Mouse (Mus musculus): ENCODE measurements around the gene Gtf2a2. TPM values are rescaled to one million over a fixed set of nuclear protein-coding genes. Genes with fewer than 3 reads are reported as not detected.
A peak's percentile ranks its signal among the peaks of the same experiment; 100 is the strongest.
"Not testable (repeated sequence)": the region's sequence is repeated elsewhere in the genome, so short reads cannot be mapped to it uniquely, and the experiment has no call there.

Gene Gtf2a2
- total RNA-seq, 4 experiments from 2014 or later: 57.9 to 88.5 (median 71.7) TPM

DNA sequence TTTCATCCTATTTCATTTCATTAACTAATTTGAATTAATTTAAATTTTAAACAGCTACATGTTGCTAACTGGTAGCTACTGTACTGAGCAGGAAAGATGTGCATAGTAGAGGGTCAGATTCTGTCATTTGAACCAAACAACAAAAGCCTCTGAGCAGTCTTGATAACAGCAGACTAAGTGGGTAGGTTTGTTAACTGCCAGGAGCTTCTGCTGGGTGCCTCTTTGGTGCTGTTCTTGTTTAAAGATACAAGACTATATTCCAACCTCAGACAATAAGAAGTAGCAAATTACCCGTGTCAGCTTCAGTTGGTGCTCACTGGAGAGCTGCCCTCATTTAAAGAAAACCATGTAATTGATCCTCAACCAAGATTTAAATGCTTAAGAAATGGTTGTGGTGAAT lies 9.3 kb downstream of the Gtf2a2 start:
- no peak for DNase-seq

DNA sequence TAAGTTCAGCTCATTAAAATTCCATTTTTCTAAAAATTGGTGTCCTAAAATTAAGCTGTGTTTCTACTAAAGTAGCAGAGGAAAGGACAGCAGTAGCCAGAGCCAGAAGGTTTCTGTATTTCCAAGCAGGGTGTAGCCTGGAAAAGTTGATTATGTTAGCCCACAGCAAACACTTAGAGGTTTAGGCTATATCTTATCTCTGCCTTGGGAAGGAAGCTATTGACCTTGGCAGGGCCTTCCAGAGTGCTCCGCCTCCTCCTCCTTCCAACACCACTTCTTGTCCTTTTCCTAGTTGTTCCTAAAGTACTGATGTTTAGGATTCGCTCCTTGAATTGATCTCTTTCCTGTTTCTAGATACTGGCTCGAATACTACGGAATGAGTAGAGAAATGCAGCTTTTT lies 9.7 kb downstream of the Gtf2a2 start:
- DNase-seq: no peak

DNA sequence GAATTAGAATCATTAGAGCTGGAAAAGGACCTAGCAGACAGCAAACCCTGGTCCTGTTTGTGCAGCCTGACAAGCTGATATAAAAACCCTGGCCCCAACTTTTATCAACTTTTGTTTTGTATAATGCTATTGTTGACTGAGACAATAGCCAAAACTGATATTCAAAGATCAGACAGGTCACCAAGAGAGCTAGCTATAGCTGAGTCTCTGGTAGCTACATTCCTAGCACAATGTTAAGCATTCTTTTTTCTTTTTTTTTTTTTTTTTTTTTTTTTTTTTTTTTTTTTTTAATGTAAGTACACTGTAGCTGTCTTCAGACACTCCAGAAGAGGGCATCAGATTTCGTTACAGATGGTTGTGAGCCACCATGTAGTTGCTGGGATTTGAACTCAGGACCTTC lies 11.3 kb downstream of the Gtf2a2 start:
- DNase-seq: not testable (repeated sequence)

DNA sequence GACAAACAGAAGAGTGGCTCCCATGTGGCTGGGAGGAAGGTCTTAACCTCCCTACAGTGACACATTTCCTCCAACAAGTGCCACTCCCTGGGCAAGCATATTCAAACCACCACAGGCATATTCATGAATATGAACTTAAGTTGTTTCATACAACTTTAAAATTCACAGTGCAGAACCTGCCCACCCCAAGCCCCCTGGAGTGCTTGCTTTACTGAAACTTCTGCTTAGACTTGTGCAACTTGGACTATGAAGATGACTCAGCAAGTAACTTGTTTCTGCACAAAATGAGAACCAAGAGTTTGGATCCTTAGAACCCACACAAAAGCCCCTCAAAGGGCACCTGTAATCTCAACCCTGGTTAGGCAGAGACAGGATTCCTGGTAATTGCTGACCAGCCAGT lies 12.3 kb downstream of the Gtf2a2 start:
- DNase-seq: no peak

DNA sequence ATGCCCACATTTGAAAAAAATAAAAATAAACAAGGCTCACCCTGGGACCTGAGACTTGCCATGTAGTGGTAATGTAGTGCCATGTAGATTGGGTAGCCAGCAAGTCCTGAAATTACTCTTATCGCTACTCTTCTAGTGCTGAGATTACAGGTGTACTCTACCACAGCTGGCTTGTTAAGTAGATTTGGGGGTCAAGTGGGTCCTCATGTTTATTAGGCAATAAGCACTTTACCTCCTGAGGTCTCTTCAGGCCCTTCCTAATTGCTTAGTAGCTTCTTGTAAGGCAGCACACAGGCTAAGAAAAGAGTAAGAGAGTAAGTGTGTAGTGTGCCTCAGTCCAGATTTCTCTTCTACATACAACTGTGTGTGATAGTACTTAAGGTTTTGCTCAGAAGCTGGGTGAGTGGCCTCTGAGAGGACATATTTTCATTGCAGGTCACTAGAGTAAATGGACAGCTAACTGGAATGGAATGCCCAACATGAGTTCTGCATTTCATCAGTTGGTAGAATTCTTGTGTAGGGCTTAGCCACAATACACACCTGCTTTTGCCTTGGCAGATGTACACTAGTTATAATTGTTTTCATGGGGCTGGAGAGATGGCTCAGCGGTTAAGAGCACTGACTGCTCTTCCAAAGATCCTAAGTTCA lies 13.1 kb downstream of the Gtf2a2 start:
- no peak for DNase-seq

DNA sequence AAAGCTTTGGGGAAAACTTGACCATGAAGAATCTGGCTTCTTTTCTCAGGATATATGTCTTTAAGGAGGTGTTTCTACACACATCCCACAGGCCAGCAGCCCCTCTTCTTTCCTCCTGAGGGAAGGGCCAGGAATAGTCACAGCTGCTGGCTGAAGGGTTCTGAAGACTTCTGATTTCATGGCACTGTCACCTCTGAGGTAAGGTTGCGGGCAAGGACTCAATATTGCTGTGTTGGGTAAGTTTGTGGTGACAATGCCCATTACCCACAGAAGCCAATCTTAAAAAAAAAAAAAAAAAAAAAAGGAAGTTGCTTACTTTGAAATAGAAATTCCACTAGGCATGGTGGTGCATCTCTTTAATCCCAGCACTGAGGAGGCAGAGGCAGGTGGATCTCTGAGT lies 19.8 kb downstream of the Gtf2a2 start:
- DNase-seq: no peak

DNA sequence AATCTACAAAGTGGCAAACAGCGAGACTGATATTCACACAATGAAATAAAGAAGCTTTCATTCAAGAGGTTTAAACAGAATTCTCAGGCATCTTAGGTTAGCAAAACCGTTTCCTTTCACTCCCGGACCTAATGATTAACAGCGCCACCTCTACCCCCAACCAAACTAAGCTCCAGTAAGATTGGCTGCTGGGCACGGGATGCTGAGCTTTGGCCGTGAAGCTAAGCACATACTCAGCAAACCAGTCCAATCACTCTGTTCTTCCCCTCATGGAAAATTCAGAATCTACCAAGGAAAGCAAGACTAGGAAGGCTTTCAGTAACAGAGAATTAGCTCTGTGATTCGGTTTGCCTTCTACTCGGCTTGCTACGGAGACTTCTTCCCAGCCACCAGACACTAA lies 20.7 kb downstream of the Gtf2a2 start:
- DNase-seq: no peak

DNA sequence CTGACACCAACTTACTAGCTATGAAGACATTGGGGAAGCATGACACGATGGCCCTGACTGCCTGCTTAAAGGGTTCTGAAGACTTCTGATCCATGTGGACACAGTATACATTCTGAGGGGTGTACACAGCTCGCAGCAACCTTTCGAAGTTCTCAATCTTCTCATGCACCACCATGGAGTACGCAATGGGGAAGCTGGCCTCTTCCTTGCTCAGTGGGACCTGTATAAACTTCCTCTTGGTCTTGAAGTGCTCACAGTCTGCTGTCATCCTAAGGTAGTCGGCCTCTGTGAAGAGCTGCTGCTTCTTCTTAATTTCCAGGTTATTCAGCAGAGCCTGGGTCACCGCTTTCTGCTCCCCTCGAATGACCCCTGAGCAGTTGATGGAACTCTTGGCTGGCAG lies 22.4 kb downstream of the Gtf2a2 start:
- no peak for DNase-seq

DNA sequence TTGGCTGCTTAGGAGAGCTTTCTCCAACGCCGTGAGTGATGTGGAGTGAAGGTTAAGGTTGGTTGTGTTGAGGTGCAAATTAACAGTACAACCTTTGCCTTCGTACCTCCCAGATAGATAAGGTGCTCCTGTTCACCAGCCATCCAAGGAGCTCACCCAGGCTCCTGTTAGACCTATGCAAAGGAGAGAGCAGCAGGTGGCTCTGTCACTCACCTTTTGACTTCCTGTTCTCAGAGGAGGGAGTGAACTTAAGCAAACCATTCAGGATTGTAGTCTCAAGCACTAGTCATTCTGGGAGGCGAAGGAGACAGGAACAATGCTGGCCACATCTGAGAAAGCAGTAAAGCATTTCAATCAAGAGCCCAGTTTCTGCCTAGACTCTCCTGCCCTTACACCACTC lies 24.3 kb downstream of the Gtf2a2 start:
- no peak for DNase-seq

DNA sequence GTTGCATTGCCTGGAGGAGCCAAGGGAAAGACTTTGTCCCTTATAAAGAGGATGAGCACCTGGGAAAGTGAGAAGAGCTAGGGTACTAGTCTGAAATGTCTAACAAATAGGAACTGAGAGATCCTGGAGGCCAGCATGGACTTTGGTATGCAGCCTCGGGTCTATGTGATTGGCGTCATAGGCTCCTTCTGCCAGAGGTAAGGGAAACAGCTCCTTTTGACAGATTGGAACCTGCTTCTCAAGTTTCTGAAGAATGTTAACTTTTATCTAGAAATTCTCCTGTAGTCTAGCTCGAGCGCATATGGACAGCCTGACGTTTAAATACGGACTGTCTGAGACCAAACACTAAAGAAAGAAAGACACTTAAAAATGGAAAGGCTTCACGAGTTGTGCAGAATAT lies 25.6 kb downstream of the Gtf2a2 start, which contains the start of gene Gcnt3:
Gcnt3 (minus strand) TSS at position 101 of the 400 bp plus-strand sequence.
- no peak for DNase-seq

DNA sequence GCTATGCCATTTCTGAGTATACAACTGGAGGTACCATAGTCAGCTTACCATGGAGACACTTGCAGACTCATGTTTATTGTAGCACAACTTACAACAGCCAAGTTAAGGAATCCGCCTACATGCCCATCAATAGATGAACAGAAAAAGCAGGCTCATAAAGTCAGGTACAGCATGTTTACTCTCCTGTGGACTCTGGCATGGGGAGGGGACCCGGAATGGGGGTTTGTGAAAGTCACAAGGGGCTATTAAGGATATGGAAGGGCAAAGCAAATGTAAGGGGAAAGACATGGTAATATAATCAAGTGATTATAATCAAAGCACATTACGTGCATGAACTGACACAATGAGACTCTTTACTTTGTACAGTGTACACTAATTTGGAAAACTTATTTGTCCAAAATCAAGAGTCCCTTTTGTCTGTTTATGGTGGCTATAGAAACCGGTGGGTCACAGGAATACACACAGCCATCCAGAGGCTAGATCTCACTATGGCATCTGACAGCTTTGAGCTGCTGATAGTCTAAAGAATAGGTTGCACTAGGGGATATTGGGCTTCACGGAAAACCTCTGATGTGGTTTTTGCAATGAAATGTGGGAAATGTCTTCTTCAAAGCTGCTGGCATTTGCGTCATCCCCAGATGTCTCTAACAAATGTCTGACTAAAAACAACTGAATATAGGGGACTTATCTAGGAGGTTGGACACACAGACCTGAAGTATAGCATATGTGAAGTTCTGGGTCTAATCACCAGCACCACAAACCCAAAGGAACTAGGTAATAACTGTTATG lies 27.4 kb downstream of the Gtf2a2 start:
- no peak for DNase-seq

DNA sequence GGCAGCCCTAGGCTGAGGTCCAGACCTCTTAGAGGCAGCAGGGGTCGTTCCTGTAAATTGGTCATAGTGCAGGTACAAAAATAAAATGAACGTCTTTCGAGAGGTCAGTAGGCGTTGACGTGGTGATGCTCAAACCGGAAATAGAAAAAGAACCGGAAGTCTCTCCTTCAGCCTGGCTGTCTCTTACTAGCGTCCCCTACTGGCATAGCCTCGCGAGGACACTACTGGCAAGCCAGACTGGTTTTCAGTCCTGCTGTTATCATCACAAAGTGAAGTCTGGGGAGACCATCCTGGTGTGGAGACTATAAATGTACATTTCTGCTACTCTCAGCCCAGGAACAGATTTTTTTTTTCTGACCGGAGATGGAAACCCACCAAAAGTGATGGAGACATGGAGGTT lies 28.2 kb downstream of the Gtf2a2 start:
- DNase-seq: no peak

DNA sequence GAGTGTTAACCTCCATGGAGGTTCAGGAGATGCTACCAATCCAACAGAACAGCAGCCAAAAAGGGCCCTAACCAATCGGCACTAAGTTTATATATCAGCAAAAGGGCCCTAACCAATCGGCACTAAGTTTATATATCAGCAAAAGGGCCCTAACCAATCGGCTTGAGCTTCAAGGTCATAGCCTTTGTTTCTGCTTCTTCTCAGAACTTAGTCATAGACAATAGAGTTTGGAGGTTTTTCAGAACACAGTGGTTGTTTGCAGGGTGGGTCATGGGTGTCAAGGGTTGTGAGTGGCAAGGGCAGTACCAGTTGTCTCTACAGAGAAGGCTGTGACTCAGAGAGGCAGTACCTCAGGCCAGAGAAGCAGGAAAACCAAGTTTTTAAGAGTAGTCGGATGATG lies 29.8 kb downstream of the Gtf2a2 start:
- DNase-seq: peak; percentile 25

DNA sequence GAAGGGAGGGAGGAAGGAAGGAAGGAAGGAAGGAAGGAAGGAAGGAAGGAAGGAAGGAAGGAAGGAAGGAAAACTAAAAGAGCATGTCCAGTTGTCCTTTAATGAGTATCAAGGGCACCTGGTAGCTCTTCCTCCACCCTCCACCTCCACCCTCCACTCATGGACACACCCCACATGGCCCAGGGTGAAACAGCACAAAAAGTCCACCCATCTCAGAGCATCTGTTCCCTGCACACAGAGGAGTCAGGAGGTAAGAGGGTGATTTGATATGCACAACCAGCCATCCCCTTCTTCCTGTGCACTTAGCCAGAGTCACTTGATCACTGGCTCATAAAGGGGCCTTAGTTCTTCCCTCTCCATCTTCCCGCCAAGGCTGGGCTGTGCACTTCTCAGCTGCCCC lies 30.6 kb downstream of the Gtf2a2 start:
- DNase-seq: no peak

DNA sequence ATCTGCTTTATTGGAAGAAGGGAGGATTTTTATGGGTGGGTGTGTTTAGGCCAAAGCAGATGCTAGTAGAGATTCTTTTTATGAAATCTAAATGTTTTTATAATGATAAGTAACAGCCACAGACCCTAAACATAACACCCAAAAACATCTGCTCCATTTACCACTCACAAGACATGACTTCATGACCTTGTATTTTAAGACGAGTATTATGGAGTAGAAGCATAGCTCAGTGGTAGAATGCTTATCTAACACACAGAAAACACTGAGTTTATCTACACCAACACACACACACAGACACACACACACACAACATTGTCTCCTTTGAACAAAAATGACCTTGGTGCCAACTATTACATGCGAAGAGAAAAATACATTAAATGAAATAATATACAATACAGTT lies 32.5 kb downstream of the Gtf2a2 start:
- DNase-seq: no peak

DNA sequence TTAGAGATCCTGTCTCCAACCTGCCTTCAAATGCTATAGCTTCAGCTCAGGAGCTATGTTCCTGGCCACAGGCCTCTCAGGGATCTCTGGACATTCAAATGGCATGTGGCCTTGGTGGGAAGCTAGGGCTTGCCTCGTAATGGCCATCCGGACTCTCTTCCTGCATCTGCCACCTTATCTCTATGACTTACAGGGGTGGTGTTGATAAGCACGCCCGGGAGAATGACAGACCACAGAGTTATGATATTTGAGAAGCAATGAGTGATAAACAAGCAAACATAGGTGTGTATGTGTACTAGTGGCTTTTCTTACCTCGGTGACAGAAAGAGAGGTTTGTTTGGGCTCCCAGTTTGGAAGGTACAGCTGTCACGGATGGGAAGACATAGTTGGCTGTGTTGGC lies 33.9 kb downstream of the Gtf2a2 start:
- no peak for DNase-seq

DNA sequence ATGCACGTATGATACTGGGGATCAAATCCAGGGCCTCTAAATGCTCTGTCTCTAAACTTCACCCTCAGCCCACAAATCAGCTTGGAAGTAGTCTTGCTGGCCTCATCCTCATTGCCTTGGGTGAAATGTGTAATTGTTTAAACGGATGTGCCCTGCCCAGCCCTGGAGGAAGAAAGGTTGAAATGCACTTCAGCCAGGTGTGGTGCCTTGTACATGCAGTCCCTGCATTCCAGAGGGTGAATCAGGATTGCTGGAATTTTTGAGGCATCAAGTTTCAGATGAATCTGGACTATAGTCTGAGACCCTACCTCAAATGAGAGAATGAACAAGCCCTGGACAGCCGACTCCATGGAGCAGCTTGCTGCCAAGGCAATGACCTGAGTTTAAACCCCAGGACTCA lies 35.5 kb downstream of the Gtf2a2 start:
- no peak for DNase-seq

DNA sequence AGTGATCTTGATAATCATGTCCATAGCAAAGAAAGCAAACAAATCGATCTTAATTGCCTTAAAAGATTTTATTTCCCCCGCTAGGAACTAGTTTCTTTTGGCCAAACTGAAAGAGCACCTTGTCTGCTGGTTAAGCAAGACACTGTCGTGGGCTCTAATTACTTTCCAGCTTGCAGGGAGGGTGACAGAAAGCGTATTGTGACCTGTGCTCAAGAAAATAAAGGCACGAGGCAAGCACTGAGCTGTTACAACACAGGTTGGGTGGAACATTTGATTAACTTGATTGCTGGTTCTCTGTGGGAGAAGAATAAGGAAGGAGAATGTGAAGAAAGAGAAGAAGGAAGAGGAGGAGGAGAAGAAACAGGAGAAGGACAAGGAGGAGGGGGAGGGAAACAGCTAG lies 35.9 kb downstream of the Gtf2a2 start:
- no peak for DNase-seq

DNA sequence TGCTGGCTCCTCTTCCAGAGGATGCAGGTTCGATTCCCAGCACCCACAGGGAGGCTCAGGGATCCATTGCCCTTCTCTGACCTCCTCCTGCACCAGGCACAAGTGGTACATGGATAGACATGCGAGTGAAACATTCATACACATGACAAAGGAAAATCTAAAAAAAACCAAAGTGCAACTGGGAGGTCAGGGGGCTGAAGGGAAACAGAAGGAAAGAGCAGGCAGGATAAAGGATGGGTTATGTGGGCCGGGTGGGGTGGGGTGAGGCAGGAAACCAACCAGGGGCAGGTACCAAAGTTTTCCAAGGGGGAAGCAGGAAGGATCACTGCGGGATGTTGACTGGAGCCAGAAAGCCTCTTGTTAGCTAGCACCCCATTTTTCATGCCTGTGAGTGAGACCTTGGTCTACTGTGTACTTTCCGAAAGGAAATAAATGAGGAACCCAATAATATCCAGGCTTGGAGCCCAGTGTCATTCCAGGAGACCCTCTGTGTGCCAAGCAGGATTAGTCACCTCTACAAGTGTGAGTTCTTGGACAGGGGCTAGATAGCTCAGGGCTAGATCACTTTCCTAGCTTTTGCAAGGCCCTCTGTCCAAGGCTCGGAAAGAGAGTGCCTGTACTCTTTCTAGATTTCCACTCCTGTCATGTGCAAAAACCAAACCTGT lies 36.5 kb downstream of the Gtf2a2 start:
- DNase-seq: peak; percentile 15

DNA sequence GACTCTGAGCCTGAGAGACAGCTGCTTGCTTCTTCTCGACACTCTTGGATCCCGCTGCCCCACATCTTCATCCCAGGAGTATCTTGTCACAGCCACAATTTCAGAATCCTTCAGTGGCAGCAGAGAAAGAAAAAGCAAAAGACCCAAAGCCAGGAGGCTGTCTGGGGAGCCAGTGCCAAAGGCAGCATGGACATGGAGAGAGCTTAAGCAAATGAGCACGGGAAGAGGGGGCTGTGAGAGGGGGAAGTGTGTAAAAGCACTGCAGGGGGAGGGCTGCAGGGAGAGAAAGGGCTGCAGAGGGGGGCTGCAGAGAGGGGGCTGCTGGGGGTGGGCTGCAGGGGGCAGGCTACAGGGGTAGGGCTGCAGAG lies 37.0 kb downstream of the Gtf2a2 start:
- DNase-seq: no peak

DNA sequence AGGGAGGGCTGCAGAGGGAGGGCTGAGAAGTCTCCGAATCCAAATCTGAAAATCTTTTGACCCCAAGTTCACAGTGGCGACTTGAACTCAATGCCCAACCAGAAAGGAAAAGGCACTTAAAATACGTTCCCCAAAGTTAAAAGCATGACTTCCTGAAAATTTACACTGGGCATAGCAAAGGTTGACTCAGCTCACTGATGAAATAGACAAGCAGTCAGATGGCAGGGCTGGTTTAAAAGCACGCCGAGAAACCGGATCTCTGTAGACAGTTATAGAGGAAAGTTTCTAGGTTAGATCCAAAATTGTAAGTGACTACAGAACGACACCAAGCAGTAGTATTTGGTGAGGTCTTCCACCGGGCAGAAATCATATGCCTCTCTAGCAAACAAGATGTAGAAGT lies 37.5 kb downstream of the Gtf2a2 start:
- DNase-seq: no peak

DNA sequence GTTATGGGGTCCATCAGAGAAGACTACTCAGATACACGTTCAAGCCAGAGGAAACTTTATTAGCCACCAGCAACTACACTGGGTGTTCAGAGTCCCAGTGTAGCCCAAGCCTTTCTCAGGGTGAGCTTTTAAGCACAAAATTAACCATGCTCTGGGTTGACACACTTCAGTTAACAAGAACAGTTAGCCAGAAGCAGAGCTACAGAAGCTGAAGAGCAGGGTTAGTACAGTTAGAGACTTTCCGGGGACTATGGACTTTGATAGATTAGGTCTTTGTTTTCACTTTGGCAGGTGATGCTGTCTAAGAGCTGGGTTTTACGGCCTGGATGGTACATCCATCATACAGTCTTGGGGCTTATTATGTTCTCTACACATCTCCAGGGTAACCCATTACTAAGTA lies 40.4 kb downstream of the Gtf2a2 start:
- DNase-seq: no peak

DNA sequence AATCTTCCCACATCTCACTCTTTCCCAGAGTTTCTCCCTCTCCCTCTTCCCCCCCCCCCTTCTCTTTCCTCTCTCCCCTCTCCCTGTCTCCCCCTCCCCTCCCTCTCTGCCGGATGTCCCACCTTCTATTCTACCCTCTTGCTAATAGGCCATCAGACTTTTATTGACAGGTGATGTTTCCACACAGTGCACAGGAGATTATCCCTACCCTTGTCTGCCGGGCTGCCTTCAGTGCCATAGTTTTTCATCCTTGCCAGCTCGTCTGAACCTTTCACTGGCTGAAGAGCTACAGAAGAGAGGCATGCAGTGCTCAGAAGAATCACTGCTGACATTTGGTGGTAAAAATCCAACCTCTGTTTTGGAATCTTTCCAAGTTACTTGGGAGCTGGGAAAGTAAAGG lies 41.1 kb downstream of the Gtf2a2 start:
- no peak for DNase-seq

DNA sequence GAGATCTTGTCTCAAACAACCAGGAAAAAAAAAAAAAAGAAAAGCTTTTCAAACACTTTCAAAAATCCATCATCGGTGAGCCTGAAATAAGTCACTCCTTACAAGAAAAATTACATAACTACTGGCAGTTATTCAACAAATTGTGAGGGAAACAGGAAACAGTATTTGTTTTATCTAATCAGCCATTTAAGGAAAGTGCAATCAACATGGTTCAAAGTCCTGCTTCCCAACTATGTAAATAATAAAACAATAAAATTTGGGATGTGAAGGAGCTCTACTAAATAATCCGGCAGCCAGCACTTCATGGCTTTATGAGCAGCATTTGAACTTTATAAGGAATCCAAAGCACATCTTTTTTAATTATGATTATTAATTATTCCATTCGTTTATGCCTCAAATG lies 49.7 kb downstream of the Gtf2a2 start:
- no peak for DNase-seq
